Mouse (Mus musculus) mouse embryonic stem cell (cell line): Measurements from ENCODE around the gene 2300009A05Rik.

Experiments
- in situ Hi-C, 2 experiments: fragments of 300-500 bp; cut with MboI; formaldehyde crosslinking; loops; 1 replicate in 1 of 2; 3 replicates in 1 of 2; pipeline ENCODE4 v1.14.3; 2019 to 2020; ENCODE audit warnings: low sequenced_read_pairs in 2 of 2, low pct_unique_long_range_greater_than_20kb in 1 of 2, mixed read lengths in 1 of 2; ENCODE audit not compliant: unreplicated experiment in 1 of 2

The 2300009A05Rik gene

GRCm38 (mm10) chr9:63398611-63399462 is at the start of gene 2300009A05Rik:
TSS of gene 2300009A05Rik (minus strand) at chr9:63399246.
- in situ Hi-C loops: no loop called here

DNA sequence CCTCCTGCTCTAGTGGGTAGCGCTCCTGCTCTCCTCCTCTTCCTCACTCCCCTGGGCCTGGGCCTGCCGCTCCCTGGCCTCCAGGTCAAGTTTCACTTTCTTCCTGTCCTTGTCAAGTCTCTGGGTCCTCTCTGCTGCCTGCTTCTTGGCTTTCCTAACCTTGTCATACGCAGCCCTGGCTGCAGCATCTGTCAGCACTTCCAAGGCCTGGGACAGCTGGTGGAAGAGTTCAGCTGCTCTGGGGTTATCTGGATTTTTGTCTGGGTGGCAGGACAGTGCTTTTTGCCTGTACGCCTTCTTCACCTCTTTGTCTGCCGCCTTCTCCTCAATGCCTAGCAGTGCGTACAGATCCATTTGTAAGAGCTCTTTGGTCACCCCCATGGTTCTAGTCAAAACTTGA is 44.6 kb upstream of the 2300009A05Rik start:
- in situ Hi-C loops: no loop called here

DNA sequence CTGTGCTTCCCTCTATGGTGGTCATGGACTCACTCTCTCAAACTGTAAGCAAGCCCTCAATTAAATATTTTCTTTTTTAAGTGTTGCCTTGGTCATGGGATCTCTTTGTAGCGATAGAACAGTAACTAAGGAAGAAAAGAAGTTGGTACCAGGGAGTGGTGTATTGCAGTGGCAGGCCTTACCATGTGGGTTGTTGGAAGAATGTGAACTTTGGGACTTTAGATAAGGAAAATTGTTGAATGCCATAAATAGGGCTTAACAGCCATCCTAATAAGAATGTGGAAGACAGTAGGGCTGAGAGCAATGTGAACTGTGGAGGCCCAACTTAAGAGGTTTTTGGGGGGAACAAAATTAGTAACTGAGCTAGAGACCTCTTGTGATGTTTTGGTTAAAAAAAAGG is 31.6 kb upstream of the 2300009A05Rik start:
- in situ Hi-C loops: no loop called here

GRCm38 (mm10) chr9:63421096-63421736 is 22.2 kb upstream of the 2300009A05Rik start:
- in situ Hi-C loops: no loop called here

DNA sequence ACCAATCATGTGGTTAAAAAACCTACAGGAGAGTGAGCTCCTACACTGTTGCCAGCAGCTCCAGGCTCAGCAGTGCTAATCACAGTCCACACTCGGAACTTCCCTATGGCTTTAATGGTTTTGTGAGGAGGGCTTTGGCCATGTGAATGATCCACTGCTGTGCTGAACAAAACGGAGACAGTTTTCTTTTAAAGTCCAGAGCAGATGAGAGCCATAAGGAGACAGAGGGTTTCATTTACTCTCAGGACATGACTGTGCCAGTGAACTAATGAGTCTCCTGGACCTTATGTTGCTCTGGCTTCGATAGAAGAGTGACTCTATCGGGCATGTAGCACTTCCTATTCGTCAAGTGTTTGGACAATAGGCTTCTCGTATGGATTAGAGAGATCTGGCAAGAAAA is 21.4 kb upstream of the 2300009A05Rik start:
- in situ Hi-C loops: no loop called here

DNA sequence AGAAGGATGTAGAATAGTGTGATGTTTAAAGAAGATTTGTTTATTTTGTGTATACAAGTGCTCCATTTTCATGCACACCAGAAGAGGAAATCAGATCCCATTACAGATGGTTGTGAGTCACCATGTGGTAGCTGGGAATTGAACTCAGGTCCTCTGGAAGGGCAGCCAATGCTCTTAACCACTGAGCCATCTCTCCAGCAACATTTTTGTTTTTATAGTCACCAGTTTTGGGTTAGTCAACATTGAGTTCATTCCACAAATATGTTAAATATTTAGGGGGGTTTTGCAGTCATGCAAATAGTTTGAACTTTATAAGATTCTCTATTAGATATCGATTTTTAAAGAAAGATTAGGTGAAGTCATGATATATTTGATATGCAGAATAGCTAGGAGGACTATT is 1.1 kb upstream of the 2300009A05Rik start:
- in situ Hi-C loops: no loop called here

GRCm38 (mm10) chr9:63399463-63399815 is 393 bp upstream of the 2300009A05Rik start:
- in situ Hi-C loops: no loop called here

DNA sequence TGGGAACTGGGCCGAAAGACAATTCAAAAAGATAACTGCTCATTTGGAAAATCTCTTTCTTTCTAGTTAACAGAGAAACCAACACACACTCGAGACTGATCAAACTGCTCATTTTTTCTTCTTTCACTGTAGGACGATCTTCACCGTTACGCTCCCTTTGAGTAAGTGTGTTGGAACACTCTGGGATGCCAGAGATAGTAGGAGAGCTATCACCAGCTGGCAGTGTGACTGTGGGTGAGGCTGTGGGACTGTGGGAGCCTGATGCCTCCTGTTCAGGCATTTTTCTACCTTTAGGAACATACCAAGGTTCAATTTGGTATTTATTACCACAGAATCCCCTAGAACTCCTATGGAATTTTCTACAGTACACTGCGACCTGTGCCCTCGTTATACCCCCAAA is 3.4 kb downstream of the 2300009A05Rik start:
- in situ Hi-C loops: no loop called here

DNA sequence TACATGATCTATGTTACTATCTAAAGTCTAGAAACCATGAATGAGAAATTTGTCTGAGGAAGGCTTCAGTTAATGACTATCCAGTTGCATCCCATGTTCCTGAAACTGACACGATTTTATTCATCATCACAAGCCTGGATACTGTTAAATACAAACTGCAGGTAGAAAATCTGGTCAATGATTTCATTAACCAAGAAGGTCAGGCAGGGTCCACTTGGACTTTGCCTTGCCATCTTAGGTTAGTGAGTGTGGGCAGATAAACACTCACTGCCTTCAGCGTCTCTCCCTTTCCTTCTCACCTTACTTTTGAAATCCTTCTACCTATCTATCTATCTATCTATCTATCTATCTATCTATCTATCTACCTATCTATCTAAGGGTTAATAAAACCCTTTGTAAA is 7.7 kb downstream of the 2300009A05Rik start:
- in situ Hi-C loops: no loop called here

DNA sequence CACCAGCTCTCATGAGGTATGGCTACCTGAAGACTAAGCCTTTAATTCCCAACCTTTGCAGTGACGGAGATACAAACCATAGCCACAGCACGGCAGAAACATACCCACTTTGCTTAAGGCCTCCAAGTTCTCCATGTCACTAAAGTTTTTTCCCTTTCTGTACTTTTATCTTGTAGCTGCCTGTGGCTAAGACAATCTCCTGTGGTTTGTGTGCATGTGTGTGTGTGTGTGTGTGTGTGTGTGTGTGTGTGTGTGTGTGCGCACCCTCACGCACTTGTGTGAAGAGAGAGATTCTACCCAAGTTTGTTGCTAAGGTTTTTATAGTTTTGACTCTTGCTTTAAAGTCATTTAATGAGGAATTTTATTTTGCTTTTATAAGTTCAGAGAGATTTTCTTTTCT is 16.3 kb downstream of the 2300009A05Rik start:
- in situ Hi-C loops: no loop called here

GRCm38 (mm10) chr9:63380326-63380725 is 18.7 kb downstream of the 2300009A05Rik start:
- in situ Hi-C loops: no loop called here

DNA sequence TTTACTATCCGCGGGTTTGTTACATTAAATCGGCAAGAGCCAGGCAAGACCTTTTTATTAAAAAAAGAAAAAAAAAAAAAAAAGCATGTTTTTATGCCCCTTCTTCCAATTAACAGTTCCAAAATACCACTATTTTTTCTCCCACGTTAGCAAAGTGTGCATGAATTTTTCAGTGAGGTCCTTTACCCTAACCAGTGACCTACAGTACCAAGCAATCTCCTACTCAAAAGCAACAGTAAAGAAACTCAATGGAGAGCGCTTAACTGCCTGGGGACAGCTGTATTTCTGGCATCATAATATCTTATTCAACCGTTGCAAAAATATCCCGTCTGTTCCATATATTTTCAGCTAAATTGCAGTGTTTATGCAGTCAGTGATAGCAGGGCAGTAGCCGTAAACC is 20.9 kb downstream of the 2300009A05Rik start:
- in situ Hi-C loops: no loop called here

DNA sequence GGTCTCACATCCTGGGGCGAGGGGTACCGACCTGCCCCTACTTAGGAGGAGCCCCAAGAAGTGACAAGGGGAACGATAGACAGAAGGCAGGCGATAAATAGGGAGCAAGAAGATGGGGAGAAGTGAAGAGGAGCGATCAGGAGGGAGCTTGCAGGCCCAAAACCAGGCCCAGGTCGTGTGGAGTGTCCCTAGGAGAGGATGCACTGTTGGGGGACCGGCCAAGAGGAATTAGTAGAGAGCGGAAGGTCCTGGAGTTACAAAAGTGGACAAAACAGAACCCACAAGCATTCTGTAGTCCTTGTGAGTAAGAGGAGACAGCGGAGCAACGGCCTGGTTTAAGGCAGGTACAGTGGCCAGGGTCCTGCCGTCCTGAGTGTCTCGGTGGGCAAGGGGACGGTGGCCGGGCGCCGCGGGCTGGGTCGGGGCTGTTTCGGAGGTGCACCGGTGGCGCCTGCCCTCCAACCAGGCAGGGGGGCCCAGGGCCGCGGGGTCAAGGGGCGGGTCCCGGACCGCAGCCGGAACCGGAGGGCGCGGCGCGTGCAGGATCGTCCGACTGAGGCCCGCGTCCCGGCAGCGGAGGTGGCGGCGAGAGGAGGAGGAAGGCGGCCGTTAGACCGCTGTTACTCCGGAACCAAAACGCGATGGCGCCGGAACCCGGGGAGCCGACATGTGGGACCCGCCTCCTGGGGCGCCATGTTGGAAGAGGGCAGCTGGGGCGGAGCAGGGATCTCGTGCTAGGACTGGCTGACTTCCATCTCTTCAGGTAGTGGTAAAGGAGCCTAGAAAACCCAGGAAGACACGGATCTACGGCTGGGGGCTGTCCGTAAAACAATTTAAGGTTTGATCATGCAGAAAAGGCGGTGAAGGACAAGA is 21.5 kb downstream of the 2300009A05Rik start, which contains the start of gene Map2k5:
Gene Map2k5, minus strand, starts transcription at position 633 of the 873 bp plus-strand sequence.
- in situ Hi-C loops: no loop called here

DNA sequence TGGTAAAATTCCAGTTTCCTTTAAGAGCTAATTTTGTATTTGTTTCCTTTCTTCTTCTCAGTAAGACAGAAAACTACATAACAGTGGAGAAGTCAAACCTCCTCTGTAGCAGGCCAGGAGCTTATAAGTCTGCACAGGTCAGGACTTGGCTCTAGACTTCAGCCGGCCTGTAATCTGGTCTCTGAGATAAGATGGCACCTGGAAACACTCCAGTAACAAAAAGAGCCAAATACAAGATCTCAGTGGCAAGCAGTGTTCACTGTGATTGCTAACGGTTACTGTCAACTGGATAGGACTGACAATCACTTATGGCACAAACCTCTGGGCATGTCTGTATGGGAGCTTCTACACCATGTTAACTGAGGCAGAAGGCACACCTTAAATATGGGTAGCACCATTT is 25.7 kb downstream of the 2300009A05Rik start:
- in situ Hi-C loops: no loop called here

GRCm38 (mm10) chr9:63372541-63372940 is 26.5 kb downstream of the 2300009A05Rik start:
- in situ Hi-C loops: no loop called here

- in situ Hi-C loops: no loop called here
Measured at GRCm38 (mm10) chr9:63360410-63360809, 38.6 kb downstream of the 2300009A05Rik start.

DNA sequence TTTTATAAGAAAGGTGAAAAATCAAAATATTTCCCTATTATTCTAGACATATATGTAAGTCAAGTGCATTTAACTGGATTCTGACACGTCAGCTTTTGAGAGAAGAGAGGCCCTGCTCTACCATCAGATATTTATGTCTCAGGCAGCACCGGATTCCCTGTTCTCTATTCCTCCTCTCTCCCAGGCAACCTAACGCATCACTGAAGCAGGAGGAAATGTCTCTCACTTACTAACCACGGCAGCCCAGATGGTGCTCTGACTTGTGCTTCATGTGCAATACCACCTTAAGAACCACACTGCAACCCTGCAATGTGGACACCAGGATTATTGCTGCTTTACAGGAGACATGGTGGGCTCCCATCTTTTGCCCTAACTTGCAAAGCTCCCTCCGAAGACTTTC is 40.0 kb downstream of the 2300009A05Rik start:
- in situ Hi-C loops: no loop called here

DNA sequence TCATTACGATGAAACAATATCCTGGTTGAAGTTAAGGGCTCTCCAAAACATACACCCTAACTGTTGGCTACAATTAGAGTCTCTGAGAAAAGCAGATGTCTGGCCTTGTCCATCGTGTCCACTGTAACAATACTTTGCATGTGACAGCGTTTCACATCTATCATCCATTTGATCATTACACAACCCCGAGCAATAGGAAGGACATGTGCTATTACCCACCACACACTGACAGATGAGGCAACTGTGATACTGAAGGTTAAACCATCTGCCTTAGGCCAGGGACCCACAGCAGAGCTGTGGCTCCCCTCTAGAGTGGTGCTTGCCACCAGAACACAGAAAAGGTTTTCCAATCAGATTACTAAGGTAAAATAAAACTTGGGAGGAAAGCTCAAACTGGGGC is 42.3 kb downstream of the 2300009A05Rik start:
- in situ Hi-C loops: no loop called here

GRCm38 (mm10) chr9:63356278-63356677 is 42.8 kb downstream of the 2300009A05Rik start:
- in situ Hi-C loops: no loop called here
